Mouse (Mus musculus): ENCODE measurements around the gene Prkcz. TPM values are rescaled to one million over a fixed set of nuclear protein-coding genes. Genes with fewer than 3 reads are reported as not detected.

Prkcz gene
- polyA plus RNA-seq, 1 experiment = 73.8 TPM

DNA sequence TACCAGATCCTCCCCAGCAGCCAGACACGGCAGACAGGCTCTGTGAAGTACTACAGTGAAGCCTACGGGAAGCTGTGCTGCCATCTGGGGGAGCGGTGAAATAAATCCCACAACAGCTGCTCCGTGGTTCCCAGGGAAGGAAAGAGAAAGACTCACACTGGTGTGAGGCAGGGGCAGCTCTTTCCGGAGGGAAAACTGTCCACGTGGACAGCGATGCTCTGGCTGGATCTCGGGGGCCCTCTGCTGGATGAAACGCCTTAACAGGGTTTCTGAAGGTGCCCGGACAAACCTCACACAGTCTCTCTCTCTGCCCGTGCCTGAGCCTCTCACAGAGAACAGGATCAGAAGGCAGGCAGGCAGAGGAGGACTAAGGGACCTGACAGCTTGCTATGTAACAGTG lies 53.1 kb downstream of the Prkcz start:
- under 1% methylated on average over 11 of the region's 11 CpGs for WGBS

DNA sequence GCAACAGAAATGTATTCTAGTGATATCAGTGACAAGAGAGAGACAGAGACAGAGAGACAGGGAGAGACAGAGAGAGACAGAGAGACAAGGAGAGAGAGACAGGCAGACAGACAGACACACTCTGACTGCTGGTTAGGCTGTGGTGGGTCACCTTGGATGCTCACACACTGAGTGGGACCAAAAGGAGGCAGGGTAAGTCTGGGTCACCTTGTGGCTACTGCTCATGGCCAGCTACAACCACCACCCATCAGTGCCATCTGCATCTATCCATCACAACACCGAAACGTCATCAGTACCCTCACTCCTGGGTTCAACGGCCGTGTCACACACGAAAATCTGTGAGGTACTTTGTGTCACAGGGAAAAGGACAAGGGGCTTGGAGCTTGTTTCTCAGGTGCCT lies 53.6 kb downstream of the Prkcz start:
- Histone ChIP-seq H3K27ac (ENCODE audit: insufficient read depth, low read depth, low read length) (no peak overlapping the region), H3K4me3 (ENCODE audit: low read depth, low read length) (peak overlapping the region; percentile 15; the same call in 1 of the 2 replicates), H3K36me3 (ENCODE audit: control insufficient read depth, insufficient read depth, low read length) (no peaks in the 10 kb centered on the region), H3K27me3 (ENCODE audit: control insufficient read depth, insufficient read depth, low read length) (no peaks in the 10 kb centered on the region), H3K4me1 (ENCODE audit: control insufficient read depth, insufficient read depth, insufficient read length, low read length) (peaks cover 23% of the 10 kb centered on the region)
- TF ChIP-seq CTCF (IDR thresholded peaks at IDR 0.05; ENCODE audit: extremely low read depth, insufficient read length, insufficient replicate concordance, low read depth, low read length) (no peak), POLR2A (IDR thresholded peaks at IDR 0.05; ENCODE audit: low read depth, low read length) (no peak)
- 77% methylated on average over 5 of the region's 5 CpGs for WGBS

More for the DNA sequence above, 53.1 kb downstream of the Prkcz start:
- H3K4me3 ChIP-seq (ENCODE audit: low read depth, low read length) = peak overlapping the region; percentile 15
- no peak overlapping the region for H3K27ac ChIP-seq (ENCODE audit: insufficient read depth, low read depth, low read length)
- H3K36me3 ChIP-seq (ENCODE audit: control insufficient read depth, insufficient read depth, low read length) = no peaks in the 10 kb centered on the region
- H3K4me1 ChIP-seq (ENCODE audit: control insufficient read depth, insufficient read depth, insufficient read length, low read length) = peaks cover 23% of the 10 kb centered on the region
- H3K27me3 ChIP-seq (ENCODE audit: control insufficient read depth, insufficient read depth, low read length) = no peaks in the 10 kb centered on the region
- TF ChIP-seq POLR2A (IDR thresholded peaks at IDR 0.05; ENCODE audit: low read depth, low read length) (no peak), CTCF (IDR thresholded peaks at IDR 0.05; ENCODE audit: extremely low read depth, insufficient read length, insufficient replicate concordance, low read depth, low read length) (peak; percentile 93)

DNA sequence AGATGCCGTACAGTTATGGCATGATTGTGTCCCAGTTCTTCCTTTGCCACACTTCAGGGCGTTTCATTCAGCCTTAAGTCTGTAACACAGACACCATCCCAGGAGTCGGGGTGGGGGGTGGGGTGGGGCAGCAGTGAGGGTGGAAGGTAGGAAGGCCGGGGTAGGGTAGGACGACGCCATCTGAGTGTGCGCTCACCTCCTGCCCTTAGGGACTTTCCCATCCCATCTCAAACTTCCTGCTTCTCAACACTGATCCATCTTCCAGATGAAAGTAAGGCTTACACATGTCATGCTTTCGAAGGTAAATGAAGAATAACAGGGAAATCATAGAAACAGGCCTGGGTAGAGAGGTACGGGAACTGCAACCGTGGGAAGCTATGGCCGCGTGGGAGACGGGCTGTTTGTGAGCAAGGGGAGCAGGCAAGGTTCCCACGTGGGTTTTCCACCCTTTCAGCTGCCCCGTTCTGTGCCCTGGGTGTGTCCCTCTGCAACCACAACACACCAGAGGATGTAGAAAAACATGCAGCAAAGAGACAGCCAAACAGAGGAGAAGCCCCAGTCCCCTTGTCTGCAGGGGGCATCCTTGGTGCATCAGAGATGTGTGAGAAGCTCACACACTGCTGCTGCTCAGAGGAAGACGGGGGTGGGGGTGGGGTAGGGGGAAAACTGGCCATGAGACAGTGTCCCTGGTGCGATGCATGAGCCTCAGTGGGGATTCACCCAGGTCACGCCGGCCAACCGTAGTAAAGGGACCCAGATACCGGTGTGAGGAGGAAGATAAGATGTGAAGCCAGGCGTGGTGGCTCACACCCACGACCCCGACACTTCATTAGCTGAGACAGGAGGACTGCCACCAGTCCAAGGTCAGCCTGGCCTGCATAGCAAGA lies 54.6 kb downstream of the Prkcz start:
- TF ChIP-seq POLR2A (IDR thresholded peaks at IDR 0.05; ENCODE audit: low read depth, low read length) = no peak
- no peak for TF ChIP-seq CTCF (IDR thresholded peaks at IDR 0.05; ENCODE audit: extremely low read depth, insufficient read length, insufficient replicate concordance, low read depth, low read length)
- Histone ChIP-seq H3K36me3 (ENCODE audit: control insufficient read depth, insufficient read depth, low read length) (no peaks in the 10 kb centered on the region), H3K27ac (ENCODE audit: insufficient read depth, low read depth, low read length) (no peak overlapping the region), H3K27me3 (ENCODE audit: control insufficient read depth, insufficient read depth, low read length) (no peaks in the 10 kb centered on the region), H3K4me3 (ENCODE audit: low read depth, low read length) (peak overlapping the region; percentile 4; the same call in 1 of the 2 replicates), H3K4me1 (ENCODE audit: control insufficient read depth, insufficient read depth, insufficient read length, low read length) (peaks cover 20% of the 10 kb centered on the region)
- WGBS = 43% methylated on average over 24 of the region's 24 CpGs

DNA sequence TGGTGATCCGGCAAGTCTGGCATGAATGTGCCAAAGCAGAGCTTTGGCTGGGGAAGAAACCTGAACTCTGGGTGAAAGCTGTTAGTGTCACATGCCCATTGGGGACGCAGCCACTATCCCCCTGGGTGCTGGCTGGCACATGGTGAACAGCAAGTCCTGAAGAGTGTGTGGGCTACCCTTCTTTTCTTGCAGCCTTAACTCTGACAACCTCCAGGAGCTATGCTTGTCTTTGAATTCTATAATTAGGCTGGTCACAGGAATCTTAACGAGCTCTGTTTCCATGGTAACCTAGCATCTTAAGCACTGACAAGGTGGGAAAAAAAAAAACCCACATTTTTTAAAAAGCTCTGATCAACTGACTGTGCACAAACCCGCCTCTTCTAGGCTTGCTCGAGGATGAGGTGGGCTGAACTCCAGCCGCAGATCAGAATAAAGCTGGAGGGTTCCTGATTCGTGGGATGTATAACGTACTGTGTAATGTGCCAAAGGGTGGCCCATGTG lies 55.6 kb downstream of the Prkcz start:
- Histone ChIP-seq H3K4me3 (ENCODE audit: low read depth, low read length) (no peak overlapping the region), H3K27ac (ENCODE audit: insufficient read depth, low read depth, low read length) (no peak overlapping the region), H3K36me3 (ENCODE audit: control insufficient read depth, insufficient read depth, low read length) (no peaks in the 10 kb centered on the region; the same call in 1 of the 2 replicates), H3K4me1 (ENCODE audit: control insufficient read depth, insufficient read depth, insufficient read length, low read length) (peaks cover 20% of the 10 kb centered on the region), H3K27me3 (ENCODE audit: control insufficient read depth, insufficient read depth, low read length) (no peaks in the 10 kb centered on the region)
- WGBS = 83% methylated on average over 8 of the region's 8 CpGs
- TF ChIP-seq POLR2A (IDR thresholded peaks at IDR 0.05; ENCODE audit: low read depth, low read length) (no peak), CTCF (IDR thresholded peaks at IDR 0.05; ENCODE audit: extremely low read depth, insufficient read length, insufficient replicate concordance, low read depth, low read length) (no peak)

DNA sequence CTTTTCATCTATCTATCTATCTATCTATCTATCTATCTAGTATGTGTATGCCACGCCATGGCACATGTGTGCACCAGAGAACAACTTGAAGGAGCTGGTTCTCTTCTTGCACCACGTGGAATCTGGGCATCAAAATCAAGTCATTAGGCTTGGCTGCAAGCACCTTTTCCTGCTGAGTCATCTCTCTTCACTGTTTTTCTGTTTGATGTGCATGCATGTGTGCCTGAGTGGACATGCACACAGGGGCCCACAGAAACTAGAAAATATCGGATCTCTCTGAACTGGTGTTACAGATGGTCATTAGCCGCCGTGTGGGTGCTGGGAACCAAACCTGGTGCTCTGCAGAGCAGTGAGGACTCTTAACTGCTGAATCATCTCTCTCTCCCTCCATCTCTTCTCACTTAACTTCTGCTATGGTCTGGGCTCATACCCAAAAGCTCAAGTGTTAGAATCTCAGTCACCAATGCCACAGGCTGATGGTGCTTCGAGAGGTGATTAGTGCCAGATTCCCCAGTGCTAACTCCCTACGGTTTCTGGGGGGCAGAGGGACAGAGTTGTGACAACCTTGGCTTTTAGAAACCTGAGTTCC lies 56.6 kb downstream of the Prkcz start:
- Histone ChIP-seq H3K4me1 (ENCODE audit: control insufficient read depth, insufficient read depth, insufficient read length, low read length) (peaks cover 20% of the 10 kb centered on the region), H3K27me3 (ENCODE audit: control insufficient read depth, insufficient read depth, low read length) (no peaks in the 10 kb centered on the region), H3K4me3 (ENCODE audit: low read depth, low read length) (no peak overlapping the region), H3K36me3 (ENCODE audit: control insufficient read depth, insufficient read depth, low read length) (peaks cover 4% of the 10 kb centered on the region), H3K27ac (ENCODE audit: insufficient read depth, low read depth, low read length) (no peak overlapping the region)
- TF ChIP-seq POLR2A (IDR thresholded peaks at IDR 0.05; ENCODE audit: low read depth, low read length) (no peak), CTCF (IDR thresholded peaks at IDR 0.05; ENCODE audit: extremely low read depth, insufficient read length, insufficient replicate concordance, low read depth, low read length) (no peak)
- 87% methylated on average over 7 of the region's 7 CpGs for WGBS

DNA sequence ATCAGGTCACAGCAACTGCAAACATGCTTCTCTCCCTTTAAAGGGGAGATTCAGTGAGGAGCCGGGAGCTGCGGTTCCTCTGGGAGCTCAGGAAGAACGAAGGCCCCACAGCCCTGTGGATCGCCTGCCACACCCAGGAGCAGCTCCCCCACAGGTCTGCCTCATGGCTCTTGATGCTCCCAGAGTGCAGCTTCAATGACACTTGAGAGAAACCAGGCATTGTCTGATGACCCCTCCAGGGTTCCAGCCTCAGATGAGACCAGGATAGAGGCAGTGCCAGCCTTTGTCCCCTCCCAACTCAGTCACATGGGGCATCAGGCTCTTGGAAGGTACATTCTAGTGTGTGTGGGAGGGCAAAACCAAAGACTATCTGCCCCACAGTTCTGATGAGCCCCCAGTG lies 59.2 kb downstream of the Prkcz start:
- no peak for TF ChIP-seq POLR2A (IDR thresholded peaks at IDR 0.05; ENCODE audit: low read depth, low read length)
- no peak for TF ChIP-seq CTCF (IDR thresholded peaks at IDR 0.05; ENCODE audit: extremely low read depth, insufficient read length, insufficient replicate concordance, low read depth, low read length)
- Histone ChIP-seq H3K27me3 (ENCODE audit: control insufficient read depth, insufficient read depth, low read length) (no peaks in the 10 kb centered on the region), H3K4me3 (ENCODE audit: low read depth, low read length) (no peak overlapping the region), H3K27ac (ENCODE audit: insufficient read depth, low read depth, low read length) (no peak overlapping the region), H3K36me3 (ENCODE audit: control insufficient read depth, insufficient read depth, low read length) (peaks cover 5% of the 10 kb centered on the region), H3K4me1 (ENCODE audit: control insufficient read depth, insufficient read depth, insufficient read length, low read length) (peaks cover 10% of the 10 kb centered on the region)
- 84% methylated on average over 4 of the region's 4 CpGs for WGBS

DNA sequence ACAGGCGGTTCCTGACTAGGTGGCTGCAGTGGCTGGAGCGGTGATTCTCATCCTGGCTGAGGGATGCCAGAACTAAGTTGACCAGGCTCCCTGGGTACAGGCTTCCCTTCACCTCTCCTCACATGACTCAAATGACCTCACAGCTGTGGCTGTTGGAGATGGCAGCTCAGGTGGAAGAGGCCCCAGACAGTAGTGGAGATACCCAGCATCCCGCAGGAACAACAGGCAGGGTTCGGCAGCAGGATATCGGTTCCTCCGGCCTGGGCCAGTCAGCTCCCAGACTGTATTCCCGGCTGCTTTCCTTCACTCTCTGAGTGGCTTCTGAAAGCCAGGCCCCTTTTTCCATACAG lies 60.1 kb downstream of the Prkcz start:
- no peak overlapping the region for H3K4me3 ChIP-seq (ENCODE audit: low read depth, low read length)
- no peak for TF ChIP-seq CTCF (IDR thresholded peaks at IDR 0.05; ENCODE audit: extremely low read depth, insufficient read length, insufficient replicate concordance, low read depth, low read length)
- no peak for TF ChIP-seq POLR2A (IDR thresholded peaks at IDR 0.05; ENCODE audit: low read depth, low read length)
- H3K27me3 ChIP-seq (ENCODE audit: control insufficient read depth, insufficient read depth, low read length) = no peaks in the 10 kb centered on the region
- peaks cover 2% of the 10 kb centered on the region; the same call in 1 of the 2 replicates for H3K4me1 ChIP-seq (ENCODE audit: control insufficient read depth, insufficient read depth, insufficient read length, low read length)
- peaks cover 5% of the 10 kb centered on the region for H3K36me3 ChIP-seq (ENCODE audit: control insufficient read depth, insufficient read depth, low read length)
- no peak overlapping the region for H3K27ac ChIP-seq (ENCODE audit: insufficient read depth, low read depth, low read length)
- 87% methylated on average over 7 of the region's 7 CpGs for WGBS
